ENCODE assay signal across 17 mouse cellular contexts in genomic region chrX:160865022-160865421, GRCm38 (mm10). TPM values are rescaled to one million over a fixed set of nuclear protein-coding genes. Genes with fewer than 3 reads are reported as not detected.
"Had no signal": no experiment of that assay in that cellular context is flagged by ENCODE, and none has a peak within 500 bp of the region (broad histone marks: within the 10 kb centered on the region; RNA-seq: fewer than 3 reads in every experiment).

No protein-coding gene starts in this region.

- ATAC-seq: intestine, postnatal 0 days; liver, postnatal 0 days; lung, postnatal 0 days had no signal

- H3K9me3 ChIP-seq: limb, embryonic 12.5 days; limb, embryonic 15.5 days had no signal

- H3K36me3 ChIP-seq: limb, embryonic 12.5 days; limb, embryonic 15.5 days had no signal

- H3K4me2 ChIP-seq: limb, embryonic 12.5 days; limb, embryonic 15.5 days; liver, embryonic 11.5 days; lung, embryonic 14.5 days had no signal

- H3K4me3 ChIP-seq: limb, embryonic 12.5 days; limb, embryonic 15.5 days had no signal

- DNase-seq: kidney, adult 8-10 months; kidney, postnatal 4 days; left cerebral cortex, postnatal 4 days; liver, postnatal 0 days; lung, embryonic 14.5 days; thymus, adult 18-20 months; thymus, postnatal 36 days had no signal

- H3K27ac ChIP-seq: limb, embryonic 12.5 days; limb, embryonic 15.5 days; liver, embryonic 14.5 days; macrophage had no signal

- H3K9ac ChIP-seq: limb, embryonic 12.5 days; limb, embryonic 15.5 days; liver, embryonic 14.5 days; liver, postnatal 0 days; lung, embryonic 14.5 days had no signal

- H3K4me1 ChIP-seq: limb, embryonic 12.5 days; limb, embryonic 15.5 days had no signal

RNA-seq across cellular contexts. Expression of gene Gja6, which starts 41.8 kb away (rescaled TPM):
- total RNA-seq: megakaryocyte, adult 5-6 weeks had no signal
- polyA plus RNA-seq: limb, embryonic 12.5 days; lung, embryonic 14.5 days; macrophage; neural tube, embryonic 11.5 days; small intestine, adult 2 months had no signal
